Mouse (Mus musculus): Measurements from ENCODE around the gene Hhip. TPM values are rescaled to one million over a fixed set of nuclear protein-coding genes. Genes with fewer than 3 reads are reported as not detected.

Hhip gene
- total and polyA plus RNA-seq, 3 experiments = not detected

DNA sequence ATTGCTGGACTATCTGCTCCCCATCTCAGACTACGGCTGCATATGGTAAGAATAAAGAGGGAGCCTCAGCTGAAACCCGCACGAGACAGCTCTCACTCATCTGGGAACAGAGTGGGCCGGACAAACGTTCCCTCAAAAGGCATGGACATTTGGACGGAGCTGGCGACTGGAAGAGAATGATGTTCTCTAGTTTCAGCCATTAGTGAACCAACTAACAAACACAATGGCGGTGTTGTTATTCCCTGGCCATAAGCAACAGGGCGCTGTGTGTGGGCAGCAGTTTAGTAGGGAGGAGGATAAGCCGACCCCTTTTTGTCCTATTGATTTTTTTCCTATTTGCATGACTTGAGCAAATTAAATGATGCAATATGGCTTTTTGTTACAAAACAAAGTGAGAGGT is 2.0 kb downstream of the Hhip start:
- TF ChIP-seq MAZ (IDR thresholded peaks at IDR 0.05; ENCODE audit: low read depth, low read length) = no peak
- no peak for TF ChIP-seq MYB (IDR thresholded peaks at IDR 0.05; ENCODE audit: low read depth, low read length)
- TF ChIP-seq MEF2A (IDR thresholded peaks at IDR 0.05; ENCODE audit: extremely low read depth, insufficient replicate concordance, low read depth, low read length, poor library complexity, severe bottlenecking) = no peak
- TF ChIP-seq BHLHE40 (IDR thresholded peaks at IDR 0.05; ENCODE audit: borderline replicate concordance, low read depth, low read length) = no peak
- no peak for TF ChIP-seq KAT2A (conservative IDR thresholded peaks at IDR 0.05; ENCODE audit: low read depth, low read length)
- TF ChIP-seq ZMIZ1 (IDR thresholded peaks at IDR 0.05; ENCODE audit: low read depth, low read length) = no peak
- TF ChIP-seq MAFK (IDR thresholded peaks at IDR 0.05; ENCODE audit: borderline replicate concordance, low read depth, low read length) = no peak
- no peak for TF ChIP-seq E2F4 (IDR thresholded peaks at IDR 0.05; ENCODE audit: borderline replicate concordance, low read depth, low read length)
- TF ChIP-seq SIN3A (IDR thresholded peaks at IDR 0.05; ENCODE audit: low read length) = no peak
- TF ChIP-seq ETS1 (IDR thresholded peaks at IDR 0.05; ENCODE audit: low read depth, low read length) = no peak
- Histone ChIP-seq H3K36me3 (ENCODE audit: control insufficient read depth in 1 of 2, insufficient read depth in 2 of 2, low read length in 2 of 2) (no peaks in the 10 kb centered on the region), H3K9ac (ENCODE audit: control insufficient read depth, low read depth, low read length, poor library complexity, severe bottlenecking) (no peak overlapping the region), H3K27ac (ENCODE audit: control insufficient read depth, low read depth, low read length) (no peak overlapping the region), H3K9me3 (replicated peaks; ENCODE audit: insufficient read depth, low read length) (no peaks in the 10 kb centered on the region), H3K4me3 (ENCODE audit: control insufficient read depth in 1 of 2, insufficient read depth in 1 of 2, low read depth in 2 of 2, low read length in 2 of 2) (no peak overlapping the region), H3K4me1 (ENCODE audit: control insufficient read depth in 1 of 2, insufficient read depth in 2 of 2, low read length in 2 of 2) (no peaks in the 10 kb centered on the region), H3K79me2 (ENCODE audit: control insufficient read depth, insufficient read depth, low read length, poor library complexity) (no peaks in the 10 kb centered on the region), H3K27me3 (ENCODE audit: control insufficient read depth in 1 of 2, insufficient read depth in 2 of 2, low read length in 2 of 2) (no peaks in the 10 kb centered on the region)
- no peak for DNase-seq (ENCODE audit: low read depth, low spot score)

DNA sequence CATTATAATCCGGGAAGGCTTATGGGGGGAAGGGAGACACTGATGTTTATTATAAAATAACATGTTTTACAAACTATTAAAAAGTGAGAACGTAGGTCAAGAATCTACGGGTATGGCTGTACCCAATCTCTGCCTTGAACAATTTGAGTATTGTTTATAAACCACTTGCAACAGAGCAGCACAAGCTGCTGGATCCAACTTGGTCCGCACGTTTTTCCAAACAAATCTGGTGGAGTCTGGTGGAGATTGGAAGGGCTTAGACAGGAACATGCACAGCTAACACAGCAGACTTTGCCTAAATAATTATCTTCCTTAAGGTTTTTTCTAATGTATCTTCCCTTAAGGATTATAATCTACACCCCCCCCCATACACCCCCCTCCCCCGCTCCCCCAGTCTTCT is 2.7 kb downstream of the Hhip start:
- TF ChIP-seq TBP (IDR thresholded peaks at IDR 0.05; ENCODE audit: low read depth, low read length) (no peak), USF2 (IDR thresholded peaks at IDR 0.05; ENCODE audit: borderline replicate concordance in 1 of 2, insufficient read depth in 1 of 2, low read depth in 1 of 2, low read length in 2 of 2) (no peak), ZC3H11A (IDR thresholded peaks at IDR 0.05; ENCODE audit: low read depth, low read length) (no peak), USF1 (IDR thresholded peaks at IDR 0.05; ENCODE audit: low read depth, low read length) (no peak), EP300 (IDR thresholded peaks at IDR 0.05; ENCODE audit: low read depth in 1 of 2, low read length in 2 of 2) (no peak), CHD1 (IDR thresholded peaks at IDR 0.05; ENCODE audit: low read depth, low read length) (no peak), MXI1 (IDR thresholded peaks at IDR 0.05; ENCODE audit: low read depth, low read length) (no peak), GABPA (IDR thresholded peaks at IDR 0.05; ENCODE audit: low read depth, low read length) (no peak), RCOR1 (IDR thresholded peaks at IDR 0.05; ENCODE audit: low read depth, low read length) (no peak), MAFK (IDR thresholded peaks at IDR 0.05; ENCODE audit: borderline replicate concordance, low read depth, low read length) (no peak), SIN3A (IDR thresholded peaks at IDR 0.05; ENCODE audit: low read length) (no peak), JUND (IDR thresholded peaks at IDR 0.05; ENCODE audit: low read depth, low read length) (no peak)

More for the DNA sequence above, 2.7 kb downstream of the Hhip start:
- Histone ChIP-seq H3K79me2 (ENCODE audit: control insufficient read depth, insufficient read depth, low read length, poor library complexity) (no peaks in the 10 kb centered on the region), H3K9ac (ENCODE audit: control insufficient read depth, low read depth, low read length, poor library complexity, severe bottlenecking) (no peak overlapping the region), H3K4me3 (ENCODE audit: control insufficient read depth in 1 of 2, insufficient read depth in 1 of 2, low read depth in 2 of 2, low read length in 2 of 2) (no peak overlapping the region), H3K4me1 (ENCODE audit: control insufficient read depth in 1 of 2, insufficient read depth in 2 of 2, low read length in 2 of 2) (no peaks in the 10 kb centered on the region), H3K27me3 (ENCODE audit: control insufficient read depth in 1 of 2, insufficient read depth in 2 of 2, low read length in 2 of 2) (no peaks in the 10 kb centered on the region), H3K27ac (ENCODE audit: control insufficient read depth, low read depth, low read length) (no peak overlapping the region), H3K9me3 (replicated peaks; ENCODE audit: insufficient read depth, low read length) (no peaks in the 10 kb centered on the region), H3K36me3 (ENCODE audit: control insufficient read depth in 1 of 2, insufficient read depth in 2 of 2, low read length in 2 of 2) (no peaks in the 10 kb centered on the region)
- no peak for DNase-seq (ENCODE audit: low read depth, low spot score)

Data from MEL (cell line).